Mouse (Mus musculus): ENCODE data around the gene 1700066M21Rik.

The 1700066M21Rik gene

GRCm38 (mm10) chr1:57392417-57392816 is 15.0 kb downstream of the 1700066M21Rik start:
- no peak for DNase-seq (ENCODE audit: low spot score)

GRCm38 (mm10) chr1:57394051-57394450 is 16.6 kb downstream of the 1700066M21Rik start:
- DNase-seq (ENCODE audit: low spot score) = no peak

DNA sequence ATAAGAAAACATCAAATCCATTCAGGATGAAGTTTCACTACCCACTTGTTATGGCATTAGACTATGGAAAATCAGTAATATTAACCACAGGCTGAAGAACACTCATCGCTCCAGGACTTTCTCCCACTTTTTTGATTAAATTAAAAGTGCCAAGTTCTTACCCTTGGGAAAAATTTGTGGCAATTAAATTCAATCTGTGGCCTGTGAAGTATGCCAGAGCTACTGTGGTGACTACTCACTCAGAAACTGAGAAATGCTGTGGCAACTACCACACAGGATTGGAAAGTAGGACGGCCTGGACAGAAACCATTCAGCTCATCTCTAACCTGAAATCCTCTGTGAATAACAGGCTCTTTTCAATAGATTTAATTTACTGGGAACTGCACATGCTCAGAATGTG is 22.9 kb downstream of the 1700066M21Rik start:
- DNase-seq (ENCODE audit: low spot score) = no peak

DNA sequence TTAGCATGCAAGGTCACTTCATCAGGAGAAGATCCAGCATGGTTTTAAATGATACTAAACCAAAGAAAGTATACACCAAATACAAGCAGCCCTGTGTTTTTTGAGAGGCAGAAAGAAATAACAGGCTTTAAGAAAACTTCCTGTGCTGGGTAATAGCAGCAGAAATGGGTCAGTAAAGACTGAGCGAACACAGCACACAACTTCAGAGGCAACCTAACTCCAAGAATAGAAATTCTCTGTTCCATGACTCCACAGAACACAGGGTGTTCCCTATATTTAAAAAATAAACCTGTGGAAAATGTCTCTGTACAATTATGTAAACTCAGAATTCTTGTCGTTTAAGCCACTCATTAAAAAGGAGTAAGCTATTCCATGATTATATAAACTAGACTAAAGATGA is 23.5 kb downstream of the 1700066M21Rik start:
- DNase-seq (ENCODE audit: low spot score) = no peak

DNA sequence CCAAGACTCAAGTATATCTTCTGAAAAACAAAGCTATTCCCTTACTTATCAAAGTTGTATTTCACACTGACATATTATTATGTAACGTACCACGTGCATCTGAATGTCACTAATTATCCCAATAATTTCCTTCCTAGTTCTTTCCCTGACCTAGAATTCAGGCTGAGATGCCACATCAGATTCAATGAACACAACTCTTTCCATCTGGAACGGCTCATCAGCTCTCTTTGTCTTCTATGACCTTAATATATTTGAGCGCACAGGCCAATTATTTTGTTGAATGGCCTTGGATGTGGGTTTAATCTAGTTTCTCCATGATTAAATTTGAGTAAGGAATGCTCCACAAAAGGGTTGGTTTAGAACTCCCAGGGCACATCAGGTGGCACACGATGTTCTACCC is 24.7 kb downstream of the 1700066M21Rik start:
- DNase-seq (ENCODE audit: low spot score) = no peak

GRCm38 (mm10) chr1:57406187-57407151 is 29.0 kb downstream of the 1700066M21Rik start, which contains the start of the genes Maip1 and Tyw5:
Gene Maip1 (plus strand): TSS chr1:57406328.
Gene Tyw5 (minus strand): TSS chr1:57407101.
- DNase-seq (ENCODE audit: low spot score) = peak; percentile 73

GRCm38 (mm10) chr1:57408994-57409393 is 31.6 kb downstream of the 1700066M21Rik start:
- no peak for DNase-seq (ENCODE audit: low spot score)

DNA sequence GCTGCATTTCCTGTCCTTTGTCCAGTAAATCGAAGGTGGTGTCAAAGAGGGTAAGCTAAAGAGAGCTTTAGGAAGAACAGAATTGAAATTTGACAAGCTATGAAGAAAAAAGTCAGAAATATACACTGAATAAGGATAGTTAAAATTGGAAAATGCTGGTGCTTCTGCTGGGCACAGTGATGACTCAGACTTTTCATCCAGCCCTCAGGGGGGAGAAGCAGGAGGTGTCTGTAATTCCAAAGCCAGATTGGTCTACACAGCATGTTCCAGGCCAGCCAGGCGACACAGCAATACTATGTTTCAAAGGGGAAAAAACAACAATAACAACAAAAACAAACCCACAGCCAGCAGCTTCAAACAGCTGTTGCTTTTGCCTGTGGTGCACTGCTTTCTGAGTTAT is 36.0 kb downstream of the 1700066M21Rik start:
- DNase-seq (ENCODE audit: low spot score) = no peak

- DNase-seq (ENCODE audit: low spot score) = no peak
Observed at GRCm38 (mm10) chr1:57423696-57424095, 46.3 kb downstream of the 1700066M21Rik start.

- DNase-seq (ENCODE audit: low spot score) = peak; percentile 86
Observed at GRCm38 (mm10) chr1:57428368-57429308, 51.2 kb downstream of the 1700066M21Rik start.

GRCm38 (mm10) chr1:57429786-57430483 is 52.5 kb downstream of the 1700066M21Rik start:
- no peak for DNase-seq (ENCODE audit: low spot score)

GRCm38 (mm10) chr1:57433141-57433540 is 55.7 kb downstream of the 1700066M21Rik start:
- DNase-seq (ENCODE audit: low spot score) = no peak
